Mouse (Mus musculus) urinary bladder, postnatal 4 days (tissue): Measurements from ENCODE around the gene Macrod1.

Experiments used
- DNase-seq, 2 experiments: peaks; one replicate each; pipeline ENCODE4 v3.0.0; 2021 to 2022; ENCODE audit warnings: low spot score in 2 of 2

The Macrod1 gene

DNA sequence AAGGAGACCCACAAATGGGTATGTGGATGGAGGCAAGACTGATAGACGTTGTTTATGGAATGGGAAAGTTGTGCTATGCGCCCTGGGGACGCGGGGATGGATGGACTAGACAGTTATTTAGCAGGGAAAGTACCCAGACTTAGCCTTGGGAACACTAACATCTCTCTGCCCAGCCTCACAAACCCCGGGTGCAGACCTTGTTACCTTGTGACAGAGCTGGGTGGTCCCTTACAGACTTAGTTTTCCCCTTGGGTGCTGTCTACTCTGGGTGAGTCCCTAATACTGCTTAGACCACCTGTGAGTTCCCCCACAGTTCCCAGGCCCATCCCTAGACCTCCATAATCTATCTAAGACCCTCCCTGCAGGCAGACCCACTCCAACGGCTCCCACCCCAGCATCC lies 110.2 kb downstream of the Macrod1 start:
- no peak for DNase-seq

DNA sequence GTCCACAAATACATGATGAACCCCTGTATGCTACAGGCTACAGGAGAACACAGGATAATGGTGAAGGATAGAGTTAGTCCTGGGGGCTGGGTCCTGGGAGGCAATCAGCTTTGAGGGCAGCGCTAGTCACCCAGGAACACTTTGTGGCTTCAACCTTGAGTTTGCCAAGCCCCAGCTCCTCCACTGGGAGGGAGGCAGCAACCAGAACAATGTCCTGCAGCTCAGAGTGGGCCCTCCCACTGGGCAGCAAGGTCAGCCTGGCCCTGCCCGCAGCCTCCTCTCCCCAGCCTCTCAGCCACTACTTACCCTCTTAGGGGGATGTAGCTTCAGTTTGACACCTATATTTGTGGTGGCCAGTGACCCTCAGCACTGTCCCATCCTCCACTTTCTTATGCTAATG lies 111.8 kb downstream of the Macrod1 start:
- DNase-seq, result no peak

DNA sequence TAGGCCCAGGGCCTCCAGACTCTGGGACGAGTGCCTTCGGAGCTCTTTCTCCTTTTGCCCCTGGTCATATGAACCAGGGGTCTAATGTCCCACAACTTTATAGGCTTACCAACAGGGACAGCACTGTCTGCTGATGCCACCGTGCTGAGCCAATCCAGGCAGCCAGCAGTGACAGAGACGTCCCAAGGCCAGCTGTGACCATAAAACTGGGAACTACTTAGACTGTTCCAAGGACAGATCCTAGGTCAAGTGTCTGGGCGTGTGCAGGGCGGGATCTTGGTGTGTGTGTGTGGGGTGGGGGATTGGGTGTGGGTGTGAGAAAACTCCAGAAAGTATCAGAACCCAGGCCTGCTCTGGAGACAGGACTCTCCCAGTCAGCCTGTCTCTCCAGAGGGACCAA lies 114.3 kb downstream of the Macrod1 start:
- DNase-seq, result no peak

DNA sequence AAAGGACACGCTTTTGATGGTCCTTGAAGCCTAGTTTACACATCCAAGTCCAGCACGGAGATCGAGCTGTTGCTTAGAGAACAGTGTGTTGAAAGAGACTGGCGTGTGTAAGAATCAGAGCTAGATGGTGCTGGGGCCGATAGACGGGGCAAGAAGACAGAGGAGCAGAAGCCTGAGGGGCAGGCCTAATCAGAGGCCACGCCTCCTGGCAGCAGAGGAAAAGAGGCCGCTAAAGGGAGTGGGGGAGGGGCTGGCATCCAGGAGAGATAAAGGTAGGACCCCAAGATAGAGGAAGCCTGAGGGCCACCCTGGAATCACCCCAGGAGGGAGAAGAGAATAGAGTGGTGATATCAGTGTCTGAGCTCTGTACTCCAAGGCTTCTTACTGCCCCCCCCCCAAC lies 114.8 kb downstream of the Macrod1 start:
- DNase-seq, result no peak

DNA sequence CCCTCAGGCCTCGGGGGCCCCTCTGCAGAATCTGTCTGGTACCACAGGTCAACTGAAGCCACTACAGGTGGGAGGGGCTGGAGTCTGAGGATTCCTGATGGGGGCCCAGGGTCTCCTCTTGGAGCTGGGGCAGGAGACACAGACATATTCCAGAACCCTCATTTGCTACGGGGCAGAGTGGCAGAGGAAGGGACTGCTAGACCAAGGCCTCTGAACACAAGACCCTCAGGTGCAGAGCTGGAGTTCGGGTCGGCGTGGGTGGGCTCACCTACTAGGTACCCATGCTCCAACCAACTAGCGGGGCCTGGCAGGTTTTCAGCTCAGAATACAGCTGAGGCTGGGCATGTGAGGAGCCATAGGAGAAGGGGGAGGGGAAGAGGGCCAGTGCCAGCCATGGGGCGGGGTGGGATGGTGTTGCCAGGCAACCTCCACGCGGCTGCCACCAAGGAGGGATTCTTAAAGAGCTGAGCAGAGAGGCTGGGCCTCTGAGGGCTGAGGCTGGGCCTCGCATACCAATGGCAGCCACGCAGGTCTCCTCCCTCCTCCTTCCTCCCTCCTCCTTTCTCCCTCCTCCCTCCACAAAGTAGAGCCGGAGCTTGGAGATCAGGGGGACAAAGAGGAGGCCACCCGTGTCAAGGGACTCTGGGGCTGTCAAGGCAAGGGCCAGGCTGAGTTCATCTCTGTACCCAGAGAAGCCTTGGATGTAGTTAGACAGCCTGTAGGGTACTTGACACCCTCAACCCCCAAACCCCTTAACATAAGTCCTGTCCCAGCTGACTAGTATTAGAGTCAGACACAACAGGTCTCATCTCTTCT lies 115.6 kb downstream of the Macrod1 start:
- no peak for DNase-seq

DNA sequence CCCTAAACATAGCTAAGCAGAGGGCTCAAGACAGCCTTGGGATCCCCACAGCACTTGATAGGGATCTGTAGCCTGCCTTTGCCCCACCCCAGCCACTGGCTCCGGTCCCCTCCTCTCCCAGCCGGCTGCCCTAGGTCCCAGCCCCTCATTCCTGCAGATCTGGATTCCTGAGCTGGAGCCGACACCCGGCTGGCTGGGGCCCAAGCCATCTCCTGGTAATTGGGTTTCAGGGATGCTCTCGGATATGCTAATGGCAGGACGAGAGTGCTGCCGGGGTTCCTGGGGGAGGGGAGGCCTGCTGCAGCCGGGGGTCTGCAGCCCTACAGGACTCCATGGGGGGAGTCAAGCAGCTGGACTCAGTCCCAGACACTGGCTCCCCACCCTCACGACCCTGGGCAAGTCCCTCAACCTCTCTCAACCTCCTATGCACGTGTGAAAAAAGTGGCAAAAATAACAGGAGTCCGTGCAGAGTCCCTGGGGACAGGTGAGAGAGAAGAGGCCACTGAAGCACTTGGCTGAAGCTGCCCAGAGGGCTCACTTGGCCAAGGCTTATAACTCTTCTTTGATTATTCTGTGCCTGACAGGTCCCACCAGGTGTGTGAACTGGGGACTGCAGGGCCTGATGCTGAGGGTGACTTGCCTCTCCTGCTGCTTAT lies 119.6 kb downstream of the Macrod1 start:
- DNase-seq, result no peak

DNA sequence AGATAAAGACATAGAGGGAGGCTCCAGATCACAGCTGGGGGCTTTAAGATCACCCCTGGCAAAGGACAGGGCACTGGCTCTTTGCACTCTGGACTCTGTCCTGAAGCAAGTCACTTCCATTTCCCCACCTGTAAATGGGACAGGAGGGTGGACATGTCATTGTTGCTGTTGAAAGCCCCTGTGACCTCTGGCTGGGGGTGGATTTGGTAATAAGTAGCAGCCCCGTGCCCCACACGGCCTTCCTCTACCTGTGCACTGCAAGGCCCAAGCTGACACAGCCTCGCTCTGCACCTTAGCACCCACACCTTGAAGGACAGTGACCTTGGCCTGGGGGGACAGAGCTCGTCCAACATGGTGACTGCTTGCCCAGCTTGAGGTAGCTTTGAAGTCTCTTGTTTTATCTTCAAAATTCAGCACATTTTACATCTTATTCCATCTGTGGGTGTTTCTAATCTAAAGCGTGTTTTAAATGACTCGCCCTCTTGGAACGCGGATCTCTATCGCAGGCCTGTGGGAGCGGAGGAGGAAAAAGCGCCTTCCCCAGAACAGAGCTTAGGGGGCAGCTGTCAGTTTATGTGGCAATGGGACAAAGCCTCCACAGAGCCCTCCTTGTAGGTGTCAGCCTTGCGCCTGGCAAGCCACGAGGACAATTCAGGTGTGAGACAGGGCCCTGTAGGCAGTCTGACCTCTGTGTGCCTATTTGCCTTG lies 121.3 kb downstream of the Macrod1 start:
- no peak for DNase-seq

DNA sequence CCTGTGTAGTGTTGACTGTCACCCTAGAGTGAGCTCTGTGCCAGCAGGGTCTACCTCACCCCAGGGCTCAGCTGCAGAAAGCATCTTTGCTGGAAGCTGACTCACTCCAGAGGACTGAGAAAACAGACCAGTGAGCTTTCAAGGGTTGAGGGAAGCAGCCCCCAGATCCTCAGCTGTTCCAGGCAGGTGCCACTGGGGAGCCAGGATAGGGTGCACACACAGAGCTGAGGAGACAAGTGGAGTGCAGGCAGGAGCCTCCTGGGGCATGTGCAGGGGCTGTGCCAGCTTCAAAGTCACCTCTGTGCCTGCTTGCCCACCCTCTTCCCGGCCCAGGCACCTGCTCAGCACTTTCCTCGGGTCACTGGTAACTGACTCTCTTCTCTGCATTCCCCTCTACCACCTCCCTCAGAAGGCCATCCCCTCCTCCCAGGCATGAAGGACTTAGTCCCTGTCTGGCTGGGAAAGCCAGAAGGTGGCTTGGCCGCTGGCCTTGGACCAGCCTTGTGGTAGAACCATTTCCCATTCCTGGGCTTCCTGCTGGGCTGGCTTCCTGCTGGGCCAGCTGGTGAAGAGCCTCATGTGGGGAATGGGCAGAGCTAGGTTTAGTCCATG lies 122.3 kb downstream of the Macrod1 start:
- no peak for DNase-seq

DNA sequence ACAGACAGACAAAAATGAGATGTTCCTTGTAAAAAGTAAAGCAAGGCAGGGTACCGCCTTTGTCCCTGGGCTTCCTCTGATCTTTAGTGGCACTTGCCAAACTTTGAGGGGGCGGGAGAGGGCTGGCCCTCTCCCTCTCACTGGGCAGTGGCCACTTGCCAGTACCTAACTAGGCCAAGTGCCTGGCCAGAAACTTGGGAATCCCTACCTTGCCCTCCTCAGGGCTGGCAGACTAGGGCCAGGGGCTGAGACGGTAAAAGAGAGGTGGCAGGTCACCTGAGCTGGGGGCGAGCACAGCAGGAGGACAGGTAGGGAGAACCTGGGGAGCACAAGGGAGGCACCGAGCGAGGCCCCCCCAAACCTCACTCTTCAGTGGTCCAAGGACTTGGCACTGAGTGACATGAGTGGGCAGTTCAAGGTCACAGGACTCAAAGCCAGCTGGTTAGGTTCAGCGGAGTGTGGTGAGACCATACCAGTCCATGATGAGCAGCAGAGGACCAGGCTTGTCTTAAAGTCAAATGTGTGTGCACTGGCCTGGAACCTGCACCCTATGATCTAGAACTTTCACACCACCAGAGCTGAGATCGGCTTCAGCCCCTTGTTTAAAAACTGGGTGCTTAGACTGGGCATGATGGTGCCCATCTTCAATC lies 124.3 kb downstream of the Macrod1 start:
- no peak for DNase-seq

DNA sequence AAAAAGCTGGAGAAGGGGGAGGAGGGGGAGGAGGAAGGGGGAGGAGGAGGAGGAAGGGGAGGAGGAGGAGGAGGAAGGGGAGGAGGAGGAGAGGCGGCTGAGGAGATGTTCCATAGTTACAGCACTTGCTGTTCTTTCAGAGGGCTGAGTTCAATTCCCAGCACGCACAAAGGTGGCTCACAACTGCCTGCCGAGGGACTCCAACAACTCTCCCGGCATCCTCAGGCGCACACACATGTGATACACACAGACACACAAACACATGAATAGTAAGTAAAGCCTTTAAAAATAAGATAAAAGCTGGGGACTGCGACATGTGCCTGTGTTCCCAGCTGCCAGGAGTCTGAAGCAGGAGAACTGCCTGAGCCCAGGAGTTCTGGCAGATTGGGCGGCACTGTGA lies 124.9 kb downstream of the Macrod1 start:
- DNase-seq, result no peak

DNA sequence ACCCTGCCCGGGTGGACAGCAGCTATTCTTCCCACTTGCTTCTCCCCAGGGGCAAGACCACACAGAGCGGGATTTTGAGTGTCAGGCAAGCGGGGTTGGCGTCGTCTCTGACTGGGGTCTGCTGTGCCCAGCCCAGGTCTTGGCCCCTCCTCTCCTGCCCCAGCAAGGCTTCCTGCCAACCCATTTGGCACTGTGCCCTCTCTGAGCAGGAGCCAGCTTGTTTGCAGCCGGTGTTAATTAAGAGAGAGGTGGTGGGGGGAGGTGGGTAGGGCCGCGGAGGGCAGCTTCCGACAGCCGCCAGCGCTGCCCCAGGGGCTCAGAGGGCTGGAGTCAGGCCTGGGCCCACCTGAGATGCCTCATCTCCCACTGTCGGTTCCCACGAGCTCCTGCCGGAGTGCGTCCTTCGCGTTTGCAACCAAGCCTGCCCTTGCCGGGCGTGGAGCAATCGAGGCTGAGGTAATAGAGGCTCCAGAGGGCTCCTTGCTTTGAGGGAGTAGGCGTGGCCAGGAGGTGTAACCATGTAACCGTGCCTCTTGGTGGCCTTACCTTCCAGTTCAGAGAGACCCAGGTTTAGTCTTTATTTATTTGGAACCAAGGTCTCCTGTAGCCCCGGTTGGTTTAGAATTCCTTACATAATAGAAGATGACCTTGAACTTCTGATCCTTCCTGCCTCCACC lies 125.8 kb downstream of the Macrod1 start:
- DNase-seq, result peak; percentile 59 to 80

DNA sequence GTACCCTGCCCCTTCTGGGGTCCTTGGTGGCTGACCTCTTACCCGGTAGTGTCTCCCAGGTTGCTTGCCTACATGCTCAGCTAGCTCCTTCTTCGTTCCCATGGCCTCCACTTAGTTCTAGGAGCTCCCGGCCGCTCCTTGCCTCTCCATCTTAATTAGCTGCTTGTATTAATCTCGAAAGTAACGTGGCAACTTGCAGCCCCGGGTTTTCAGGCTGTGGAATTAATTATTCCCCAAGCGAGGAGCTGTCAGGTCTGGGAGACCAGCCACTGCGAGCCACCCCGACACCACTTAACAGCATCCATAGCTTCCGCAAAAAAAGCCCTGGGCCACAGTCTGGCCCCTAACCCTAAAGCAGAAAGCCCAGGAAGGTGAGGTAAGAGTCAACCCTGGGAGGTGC lies 126.8 kb downstream of the Macrod1 start:
- DNase-seq, result no peak

DNA sequence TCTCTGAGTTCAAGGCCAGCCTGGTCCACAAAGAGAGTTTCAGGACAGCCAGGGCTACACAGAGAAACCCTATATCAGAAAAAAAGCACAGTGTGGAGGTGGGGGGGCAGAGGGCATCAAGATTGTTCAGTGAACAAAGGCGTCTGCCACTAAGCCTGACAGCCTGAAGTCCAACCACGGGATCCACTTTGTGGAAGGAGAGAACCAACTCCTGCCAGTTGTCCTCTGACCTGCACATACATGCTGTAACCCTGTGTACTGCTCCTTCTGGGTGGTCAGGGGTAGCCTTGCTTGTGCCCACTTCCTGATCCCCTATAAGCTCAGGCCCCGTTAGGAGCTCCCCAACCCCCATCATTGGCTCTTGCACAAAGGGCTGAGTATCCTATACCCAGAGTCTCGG lies 128.4 kb downstream of the Macrod1 start:
- DNase-seq, result no peak

DNA sequence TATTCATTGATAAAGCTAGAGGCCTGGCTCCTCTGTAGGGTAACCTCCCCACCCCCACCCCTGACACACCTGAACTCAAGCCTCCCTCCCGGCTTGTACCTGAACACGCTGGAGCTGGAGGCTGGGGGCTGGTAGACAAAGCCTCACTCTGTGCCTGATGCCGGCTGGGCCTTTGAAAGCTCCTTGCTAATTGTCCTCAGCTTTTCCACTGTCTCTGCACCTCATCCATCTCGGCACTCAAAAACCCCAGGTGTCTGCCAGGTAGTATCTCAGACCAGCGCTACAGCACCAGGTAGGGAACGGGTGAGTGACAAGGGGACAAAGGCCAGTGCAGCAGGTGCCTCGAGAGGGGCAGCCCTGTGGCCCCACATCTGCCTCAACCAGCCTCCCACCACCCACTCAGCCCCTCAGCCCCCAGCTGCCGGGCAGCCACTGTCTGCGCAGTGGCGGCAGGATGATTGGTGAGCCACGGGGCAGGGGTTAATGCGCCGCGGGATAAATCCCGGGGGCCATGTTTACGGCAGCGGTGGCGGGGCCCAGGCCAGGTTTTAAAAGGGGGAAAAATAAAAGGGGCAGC lies 129.2 kb downstream of the Macrod1 start:
- no peak for DNase-seq

DNA sequence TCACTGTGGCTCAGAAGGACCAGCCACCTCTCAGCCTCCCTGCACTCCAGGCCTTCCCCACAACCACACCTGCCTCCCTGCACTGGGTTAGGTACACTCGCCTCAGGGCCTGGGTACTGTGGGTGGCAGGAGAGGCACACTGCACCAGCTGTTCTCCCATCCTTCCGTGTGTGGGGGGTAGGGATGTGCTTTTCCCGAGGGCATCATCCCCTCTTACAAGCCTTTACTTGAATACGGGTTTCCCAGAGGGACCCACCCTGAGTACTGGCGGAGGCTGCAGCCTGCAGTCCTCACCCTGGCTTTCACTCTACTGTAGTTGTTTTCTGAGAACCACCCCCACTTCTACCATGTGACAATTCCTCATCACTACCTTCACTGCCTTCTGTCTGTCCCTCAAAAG lies 130.5 kb downstream of the Macrod1 start:
- DNase-seq, result no peak

DNA sequence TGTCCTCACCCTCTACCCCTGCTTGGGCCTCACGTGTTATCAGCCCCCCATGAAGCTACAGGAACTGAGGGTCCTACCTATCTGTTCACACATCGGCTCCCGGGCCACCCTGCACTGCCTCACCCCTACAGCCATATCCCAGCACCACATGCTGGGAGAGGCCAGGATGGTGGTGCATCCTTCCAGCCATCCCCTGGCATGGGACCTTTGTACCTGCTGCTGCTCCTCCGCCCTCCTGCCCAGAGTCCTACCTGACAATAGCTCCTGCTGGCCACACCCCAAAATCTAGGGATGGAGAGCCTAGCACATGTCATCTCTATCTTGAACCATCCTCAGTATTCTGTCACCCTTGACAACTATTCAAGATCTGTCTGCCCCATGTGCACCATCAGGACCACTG lies 132.4 kb downstream of the Macrod1 start:
- no peak for DNase-seq

DNA sequence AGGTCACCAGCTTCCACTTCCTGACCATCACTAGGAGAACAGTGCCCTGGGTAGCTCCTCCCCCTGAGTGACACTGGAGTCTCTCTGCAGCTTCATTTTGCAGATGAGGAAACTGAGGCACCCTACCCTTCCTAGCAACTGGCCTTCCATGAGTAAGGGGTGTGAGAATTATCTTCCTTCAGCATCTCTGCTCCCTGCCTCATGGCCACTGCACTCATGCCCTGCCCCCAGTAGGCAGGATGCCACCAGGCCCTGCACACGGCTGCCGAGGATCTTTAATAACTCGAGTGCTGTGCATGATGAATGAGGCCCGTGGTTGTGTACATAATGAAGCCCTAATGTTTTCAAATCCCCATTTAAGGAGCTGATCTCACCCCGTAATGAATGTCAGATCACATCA lies 134.4 kb downstream of the Macrod1 start:
- no peak for DNase-seq

DNA sequence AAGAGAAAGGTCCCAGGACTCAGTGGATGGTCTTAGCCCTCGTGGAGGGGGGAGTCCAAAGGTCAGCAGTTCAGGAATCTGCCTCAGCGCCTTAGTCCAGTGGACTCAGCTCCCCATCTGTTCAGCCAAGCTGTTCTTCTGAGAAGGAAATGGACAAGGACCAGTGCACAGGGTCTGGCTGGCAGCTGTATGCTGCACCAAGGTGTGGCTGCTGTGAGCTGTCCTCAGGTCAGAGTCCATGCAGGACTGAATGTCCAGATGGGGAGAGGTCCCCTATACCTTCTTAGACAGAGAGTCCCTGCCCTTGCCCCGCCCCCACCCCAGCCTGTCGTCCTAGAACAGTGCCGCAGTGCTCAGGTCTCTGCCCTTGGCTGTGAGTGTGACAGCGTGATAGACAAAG lies 135.0 kb downstream of the Macrod1 start:
- DNase-seq, result no peak

DNA sequence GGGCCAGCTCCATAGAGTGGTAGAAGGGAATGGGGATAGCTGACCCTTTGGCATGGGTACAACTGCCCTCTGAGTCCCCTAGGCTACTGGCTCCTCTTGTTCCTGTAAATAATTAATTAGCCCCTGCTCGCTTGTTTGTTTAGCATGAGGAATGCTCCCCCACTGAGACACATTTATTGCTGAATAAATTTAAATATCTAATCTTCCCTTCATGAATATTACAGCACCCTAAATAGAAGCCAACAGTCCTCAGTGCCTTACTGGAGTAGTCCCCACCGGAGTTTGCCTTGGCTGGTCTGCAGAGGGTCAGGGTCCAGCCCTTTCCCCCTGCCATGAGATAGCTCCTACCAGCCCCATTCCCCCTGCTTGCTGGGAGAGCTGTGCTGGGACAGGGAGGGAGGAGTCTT lies 136.0 kb downstream of the Macrod1 start:
- no peak for DNase-seq

DNA sequence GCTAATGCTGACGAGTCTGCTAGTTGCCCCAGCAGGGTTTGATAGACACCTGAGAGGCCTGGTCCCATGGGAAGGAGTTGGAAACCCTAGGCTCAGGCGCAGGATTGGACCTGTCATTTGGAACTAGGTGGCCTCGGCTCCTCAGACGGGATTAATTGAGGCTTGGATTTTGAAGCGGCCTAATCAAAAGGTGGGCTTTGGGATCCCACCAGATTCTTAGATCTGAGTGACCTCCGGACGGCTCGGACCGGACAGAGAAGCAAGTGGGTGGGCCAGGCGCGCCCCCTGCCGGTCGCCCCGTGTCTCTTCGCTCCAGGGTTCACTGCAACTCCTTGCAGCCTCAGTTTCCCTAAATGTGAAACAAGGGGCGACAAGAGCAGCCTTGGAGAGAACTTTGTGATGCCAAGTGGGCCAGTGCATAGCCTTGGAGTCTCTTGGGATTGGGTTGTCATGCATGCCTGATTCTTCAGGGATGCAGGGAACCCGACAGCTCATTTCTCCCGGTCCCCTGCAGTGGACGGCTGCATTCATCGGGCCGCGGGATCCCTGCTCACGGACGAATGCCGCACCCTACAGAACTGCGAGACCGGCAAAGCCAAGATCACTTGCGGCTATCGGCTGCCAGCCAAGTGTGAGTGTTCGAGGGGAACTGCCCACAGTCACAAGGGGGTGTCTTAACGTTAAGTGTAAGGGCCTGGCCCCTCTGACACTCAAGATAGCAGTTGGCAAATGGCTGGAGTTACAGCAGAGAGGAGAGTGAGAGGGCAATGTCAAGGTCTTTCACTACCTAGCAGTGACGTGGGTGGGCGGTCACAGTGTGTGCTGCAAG lies 139.5 kb downstream of the Macrod1 start:
- peak in 1 of 2 experiments; percentile 51 for DNase-seq
